Mouse (Mus musculus) embryonic facial prominence, embryonic 13.5 days (tissue): ENCODE measurements around the gene Mast4. TPM values are rescaled to one million over a fixed set of nuclear protein-coding genes. Genes with fewer than 3 reads are reported as not detected.

Experiments
- ATAC-seq: fragments of 200-750 bp; cut with Nextera tagmentation; 2 replicates; pipeline ENCODE4 v1.8.0; 2017; ENCODE audit warnings: low read depth; ENCODE audit not compliant: insufficient number of reproducible peaks, insufficient read depth, low FRiP score, low TSS enrichment
- H3K27ac ChIP-seq: fragments of 300-500 bp; sonication (generic); 2 replicates; pipeline ENCODE4 v1.5.1; 2015; ENCODE audit warnings: moderate library complexity, mild to moderate bottlenecking, inconsistent platforms
- H3K27me3 ChIP-seq: fragments of 300-500 bp; sonication (generic); 2 replicates; pipeline ENCODE4 v1.6.1; 2015; ENCODE audit warnings: mild to moderate bottlenecking, inconsistent platforms
- H3K36me3 ChIP-seq: fragments of 300-500 bp; sonication (generic); 2 replicates; pipeline ENCODE4 v1.6.1; 2015; ENCODE audit warnings: mild to moderate bottlenecking, inconsistent platforms
- H3K4me1 ChIP-seq: fragments of 300-500 bp; sonication (generic); 2 replicates; pipeline ENCODE4 v1.6.1; 2015; ENCODE audit warnings: inconsistent platforms
- H3K4me2 ChIP-seq: fragments of 300-500 bp; sonication (generic); 2 replicates; pipeline ENCODE4 v1.6.1; 2015; ENCODE audit warnings: moderate library complexity, mild to moderate bottlenecking, inconsistent platforms
- H3K4me3 ChIP-seq: fragments of 300-500 bp; sonication (generic); 2 replicates; pipeline ENCODE4 v1.5.1; 2015; ENCODE audit warnings: mild to moderate bottlenecking, inconsistent platforms
- H3K9ac ChIP-seq: fragments of 300-500 bp; sonication (generic); 2 replicates; pipeline ENCODE4 v1.6.1; 2015; ENCODE audit warnings: mild to moderate bottlenecking, inconsistent platforms
- H3K9me3 ChIP-seq: fragments of 300-500 bp; sonication (generic); 2 replicates; pipeline ENCODE4 v1.6.1; 2016; ENCODE audit warnings: inconsistent platforms
- WGBS: fragments of 180-500 bp; shearing (Covaris S2); methylation state at CpG from one replicate; pipeline ENCODE4 v1.1.7; 2015; ENCODE audit warnings: mixed read lengths; 5-methylcytosine and 5-hydroxymethylcytosine counted together
- polyA plus RNA-seq: library from polyadenylated mRNA; unstranded; fragments of >200 nt; fragmentation: Nextera tagmentation; extraction: Ambion mirVana; gene quantifications from 2 replicates; pipeline ENCODE4 v1.2.1, GENCODE M21; 2015

The Mast4 gene
- polyA plus RNA-seq, 1 experiment from 2014 or later, result 28.6 TPM

- no peak for ATAC-seq
- Histone ChIP-seq H3K36me3 (no peaks in the 10 kb centered on the region), H3K9me3 (no peaks in the 10 kb centered on the region), H3K4me1 (no peaks in the 10 kb centered on the region), H3K4me3 (no peak overlapping the region), H3K27ac (no peak overlapping the region), H3K4me2 (no peak overlapping the region), H3K27me3 (no peaks in the 10 kb centered on the region), H3K9ac (no peak overlapping the region)
- WGBS, result 87% methylated on average over 6 of the region's 6 CpGs
Observed at GRCm38 (mm10) chr13:102689201-102690090, 644.9 kb downstream of the Mast4 start.

GRCm38 (mm10) chr13:102688121-102688520, 646.2 kb downstream of the Mast4 start:
- Histone ChIP-seq H3K9me3 (no peaks in the 10 kb centered on the region), H3K27ac (no peak overlapping the region), H3K9ac (no peak overlapping the region), H3K27me3 (no peaks in the 10 kb centered on the region), H3K4me2 (no peak overlapping the region), H3K4me1 (no peaks in the 10 kb centered on the region), H3K36me3 (no peaks in the 10 kb centered on the region), H3K4me3 (no peak overlapping the region)
- 92% methylated on average over 1 of the region's 1 CpGs for WGBS
- no peak for ATAC-seq

- no peaks in the 10 kb centered on the region for H3K9me3 ChIP-seq
- no peak overlapping the region for H3K4me3 ChIP-seq
- H3K27me3 ChIP-seq, result no peaks in the 10 kb centered on the region
- H3K9ac ChIP-seq, result no peak overlapping the region
- WGBS, result 69% methylated on average over 4 of the region's 4 CpGs
- no peak overlapping the region for H3K27ac ChIP-seq
- H3K36me3 ChIP-seq, result no peaks in the 10 kb centered on the region
- no peak for ATAC-seq
- H3K4me2 ChIP-seq, result no peak overlapping the region
- no peaks in the 10 kb centered on the region for H3K4me1 ChIP-seq
Observed at GRCm38 (mm10) chr13:102684890-102685289, 649.4 kb downstream of the Mast4 start.
